Mouse (Mus musculus) kidney, adult 2 months (tissue): ENCODE results near the gene Dchs2. TPM values are rescaled to one million over a fixed set of nuclear protein-coding genes. Genes with fewer than 3 reads are reported as not detected.

Experiments
- DNase-seq: peaks from one replicate; pipeline ENCODE4 v3.0.0; 2021
- H3K27ac ChIP-seq: fragments of 200-500 bp; 2 replicates; pipeline ENCODE4 v1.5.1; 2012; ENCODE audit warnings: low read depth, low read length, control low read depth, inconsistent platforms; ENCODE audit not compliant: insufficient read depth
- H3K27me3 ChIP-seq: fragments of 200-500 bp; replicated peaks from 2 replicates; pipeline ENCODE4 v1.6.1; 2012; ENCODE audit warnings: mild to moderate bottlenecking, moderate library complexity, low read length, inconsistent platforms; ENCODE audit not compliant: control insufficient read depth, insufficient read depth
- H3K36me3 ChIP-seq: fragments of 200-500 bp; 2 replicates; pipeline ENCODE4 v1.6.1; 2012; ENCODE audit warnings: mild to moderate bottlenecking, moderate library complexity, low read length, inconsistent platforms; ENCODE audit not compliant: control insufficient read depth, insufficient read depth
- H3K4me1 ChIP-seq: fragments of 200-500 bp; 2 replicates; pipeline ENCODE4 v1.6.1; 2011; ENCODE audit warnings: low read length; ENCODE audit not compliant: control insufficient read depth, insufficient read depth
- H3K4me3 ChIP-seq: fragments of 200-500 bp; 2 replicates; pipeline ENCODE4 v1.5.1; 2011; ENCODE audit warnings: mild to moderate bottlenecking, low read depth, low read length, control low read depth; ENCODE audit not compliant: insufficient read depth
- CTCF ChIP-seq: fragments of 200-500 bp; conservative IDR thresholded peaks from 2 replicates; pipeline ENCODE4 v1.5.1; 2011; ENCODE audit warnings: low read depth, mild to moderate bottlenecking, control low read depth, low read length, moderate library complexity, mixed read lengths; ENCODE audit not compliant: insufficient read depth, insufficient read length
- POLR2A ChIP-seq: fragments of 200-500 bp; IDR thresholded peaks from one replicate; pipeline ENCODE4 v1.6.1; 2011; ENCODE audit warnings: low read depth, low read length, control low read depth
- WGBS: fragments of 180-500 bp; shearing (Covaris S2); methylation state at CpG from one replicate; pipeline ENCODE4 v1.1.7; 2018; 5-methylcytosine and 5-hydroxymethylcytosine counted together
- polyA plus RNA-seq: library from polyadenylated mRNA; depleted of rRNA; stranded (reverse); fragments of >200 nt; gene quantifications from 2 replicates; pipeline ENCODE4 v1.2.3, GENCODE M21; 2012

The Dchs2 gene
- polyA plus RNA-seq, 1 experiment, result 0.03 TPM

GRCm38 (mm10) chr3:83246536-83246935 lies 118.8 kb downstream of the Dchs2 start:
- Histone ChIP-seq H3K4me1 (no peaks in the 10 kb centered on the region), H3K4me3 (no peak overlapping the region), H3K36me3 (no peaks in the 10 kb centered on the region), H3K27me3 (no peaks in the 10 kb centered on the region), H3K27ac (no peak overlapping the region)
- TF ChIP-seq POLR2A (no peak), CTCF (no peak)
- 81% methylated on average over 5 of the region's 5 CpGs for WGBS
- no peak for DNase-seq

- H3K4me1 ChIP-seq, result 0 out of 2 replicates have a peak, but pooled peaks cover 2% of the 10 kb centered on the region
- no peaks in the 10 kb centered on the region for H3K36me3 ChIP-seq
- H3K27ac ChIP-seq, result no peak overlapping the region
- no peaks in the 10 kb centered on the region for H3K27me3 ChIP-seq
- DNase-seq, result no peak
- no peak overlapping the region for H3K4me3 ChIP-seq
- TF ChIP-seq POLR2A, result no peak
- TF ChIP-seq CTCF, result no peak
- 76% methylated on average over 4 of the region's 4 CpGs for WGBS
Measured at GRCm38 (mm10) chr3:83250001-83250545, 122.3 kb downstream of the Dchs2 start.

- Histone ChIP-seq H3K36me3 (no peaks in the 10 kb centered on the region), H3K27me3 (no peaks in the 10 kb centered on the region), H3K27ac (no peak overlapping the region), H3K4me3 (no peak overlapping the region), H3K4me1 (0 out of 2 replicates have a peak, but pooled peaks cover 2% of the 10 kb centered on the region)
- no peak for TF ChIP-seq CTCF
- TF ChIP-seq POLR2A, result no peak
- 35% methylated on average over 7 of the region's 7 CpGs for WGBS
- no peak for DNase-seq
Measured at GRCm38 (mm10) chr3:83251899-83252298, 124.2 kb downstream of the Dchs2 start.

GRCm38 (mm10) chr3:83259421-83259820 lies 131.7 kb downstream of the Dchs2 start:
- TF ChIP-seq CTCF, result no peak
- no peak for TF ChIP-seq POLR2A
- Histone ChIP-seq H3K4me1 (no peaks in the 10 kb centered on the region), H3K27ac (no peak overlapping the region), H3K4me3 (no peak overlapping the region), H3K27me3 (no peaks in the 10 kb centered on the region), H3K36me3 (no peaks in the 10 kb centered on the region)
- WGBS, result 43% methylated on average over 4 of the region's 4 CpGs
- DNase-seq, result no peak

- Histone ChIP-seq H3K4me1 (no peaks in the 10 kb centered on the region), H3K36me3 (no peaks in the 10 kb centered on the region), H3K27ac (no peak overlapping the region), H3K27me3 (no peaks in the 10 kb centered on the region), H3K4me3 (no peak overlapping the region)
- WGBS, result 74% methylated on average over 4 of the region's 4 CpGs
- TF ChIP-seq POLR2A (no peak), CTCF (no peak)
- no peak for DNase-seq
Measured at GRCm38 (mm10) chr3:83266009-83266408, 138.3 kb downstream of the Dchs2 start.

DNA sequence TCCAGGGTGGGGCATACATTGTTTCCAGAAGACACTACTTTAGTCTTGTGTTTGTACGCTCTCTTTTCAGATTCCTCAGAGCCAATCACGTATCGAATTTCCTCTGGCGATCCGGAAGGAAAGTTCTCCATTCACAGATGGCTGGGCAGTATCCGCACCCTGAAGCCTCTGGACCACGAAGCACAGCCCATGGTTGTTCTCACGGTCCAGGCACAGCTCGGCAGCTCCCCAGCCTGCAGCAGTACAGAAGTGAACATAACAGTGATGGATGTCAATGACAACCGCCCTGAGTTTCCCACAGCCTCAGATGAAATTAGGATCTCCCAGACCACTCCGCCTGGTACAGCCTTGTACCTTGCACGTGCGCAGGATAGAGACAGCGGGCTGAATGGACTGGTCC lies 142.5 kb downstream of the Dchs2 start:
- H3K4me1 ChIP-seq, result peaks cover 2% of the 10 kb centered on the region; the same call in 1 of the 2 replicates
- no peaks in the 10 kb centered on the region for H3K27me3 ChIP-seq
- no peak overlapping the region for H3K4me3 ChIP-seq
- WGBS, result 53% methylated on average over 14 of the region's 14 CpGs
- no peak for TF ChIP-seq POLR2A
- no peak for TF ChIP-seq CTCF
- no peak overlapping the region for H3K27ac ChIP-seq
- no peaks in the 10 kb centered on the region for H3K36me3 ChIP-seq
- no peak for DNase-seq

- no peak for DNase-seq
- Histone ChIP-seq H3K27me3 (no peaks in the 10 kb centered on the region), H3K36me3 (no peaks in the 10 kb centered on the region), H3K27ac (no peak overlapping the region), H3K4me3 (no peak overlapping the region), H3K4me1 (peaks cover 2% of the 10 kb centered on the region; the same call in 1 of the 2 replicates)
- WGBS, result 64% methylated on average over 9 of the region's 9 CpGs
- TF ChIP-seq CTCF (0 out of 2 replicates have a peak, but pooled peaks have one; percentile 2), POLR2A (no peak)
Measured at GRCm38 (mm10) chr3:83270982-83271381, 143.2 kb downstream of the Dchs2 start.

DNA sequence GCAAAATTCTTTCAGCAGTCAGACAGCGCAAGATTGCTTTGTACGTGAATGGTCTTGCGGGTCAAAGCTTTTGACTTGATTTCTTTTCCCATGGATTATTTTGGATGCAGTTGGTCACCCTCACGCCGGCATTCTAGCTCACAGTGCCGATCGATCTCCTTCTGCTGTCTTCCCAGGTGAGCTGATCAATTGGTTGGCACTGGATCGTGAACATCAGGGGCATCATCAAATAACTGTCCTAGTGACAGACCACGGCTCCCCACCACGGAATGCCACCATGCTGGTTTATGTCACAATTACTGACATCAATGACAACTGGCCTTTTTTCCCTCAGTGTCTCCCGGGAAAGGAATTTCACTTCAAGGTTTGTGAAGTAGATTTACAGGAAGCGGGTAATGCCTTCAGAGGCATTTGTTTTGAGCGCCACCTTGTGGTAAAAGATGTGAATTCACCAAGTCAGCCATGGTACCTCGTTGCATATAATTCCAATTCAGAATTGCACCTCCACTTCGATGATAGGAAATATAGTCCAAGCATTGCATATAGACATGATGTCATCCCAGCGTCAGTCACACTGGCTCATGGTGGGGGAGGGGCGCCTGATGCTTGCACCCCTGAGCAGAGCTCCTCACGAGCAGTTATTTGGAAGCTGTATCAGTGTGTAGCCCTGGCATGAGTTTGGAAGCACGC lies 146.0 kb downstream of the Dchs2 start:
- H3K4me1 ChIP-seq, result peaks cover 2% of the 10 kb centered on the region; the same call in 1 of the 2 replicates
- no peaks in the 10 kb centered on the region for H3K36me3 ChIP-seq
- TF ChIP-seq POLR2A, result no peak
- 0 out of 2 replicates have a peak, but pooled peaks have one; percentile 23 for TF ChIP-seq CTCF
- no peaks in the 10 kb centered on the region for H3K27me3 ChIP-seq
- WGBS, result 33% methylated on average over 19 of the region's 19 CpGs
- H3K4me3 ChIP-seq, result no peak overlapping the region
- H3K27ac ChIP-seq, result no peak overlapping the region
- peak; percentile 67 for DNase-seq
